Mouse (Mus musculus) megakaryocyte, embryonic 14.5 days (primary cell): ENCODE measurements around the gene Rgs7. TPM values are rescaled to one million over a fixed set of nuclear protein-coding genes. Genes with fewer than 3 reads are reported as not detected.

ENCODE experiments used
- H3K27me3 ChIP-seq: replicated peaks from 2 replicates; pipeline ENCODE3; 2012; ENCODE audit warnings: inconsistent platforms
- H3K36me3 ChIP-seq: replicated peaks from 2 replicates; pipeline ENCODE3; 2012; ENCODE audit warnings: low read length, inconsistent platforms, mixed read lengths
- H3K4me1 ChIP-seq: 2 replicates; pipeline ENCODE4 v1.6.1; 2012; ENCODE audit warnings: inconsistent platforms
- H3K4me3 ChIP-seq: replicated peaks from 2 replicates; pipeline ENCODE3; 2012; ENCODE audit warnings: moderate library complexity, mild to moderate bottlenecking, inconsistent platforms
- H3K9me3 ChIP-seq: 2 replicates; pipeline ENCODE4 v1.6.1; 2012; ENCODE audit warnings: inconsistent platforms
- FLI1 ChIP-seq: IDR thresholded peaks from 2 replicates; pipeline ENCODE4 v1.6.1; 2012; ENCODE audit warnings: low read length, inconsistent platforms, mixed read lengths
- GATA1 ChIP-seq: IDR thresholded peaks from 3 replicates; pipeline ENCODE4 v1.6.1; 2012; ENCODE audit warnings: mixed read lengths, low read length, inconsistent platforms, borderline replicate concordance
- polyA plus RNA-seq: library from polyadenylated mRNA; stranded (reverse); fragments of >175 nt; gene quantifications from 2 replicates; pipeline ENCODE4 v1.2.3, GENCODE M21; 2012; ENCODE audit warnings: low replicate concordance; ENCODE audit not compliant: insufficient read depth

Rgs7 gene
- polyA plus RNA-seq, 1 experiment, result not detected

DNA sequence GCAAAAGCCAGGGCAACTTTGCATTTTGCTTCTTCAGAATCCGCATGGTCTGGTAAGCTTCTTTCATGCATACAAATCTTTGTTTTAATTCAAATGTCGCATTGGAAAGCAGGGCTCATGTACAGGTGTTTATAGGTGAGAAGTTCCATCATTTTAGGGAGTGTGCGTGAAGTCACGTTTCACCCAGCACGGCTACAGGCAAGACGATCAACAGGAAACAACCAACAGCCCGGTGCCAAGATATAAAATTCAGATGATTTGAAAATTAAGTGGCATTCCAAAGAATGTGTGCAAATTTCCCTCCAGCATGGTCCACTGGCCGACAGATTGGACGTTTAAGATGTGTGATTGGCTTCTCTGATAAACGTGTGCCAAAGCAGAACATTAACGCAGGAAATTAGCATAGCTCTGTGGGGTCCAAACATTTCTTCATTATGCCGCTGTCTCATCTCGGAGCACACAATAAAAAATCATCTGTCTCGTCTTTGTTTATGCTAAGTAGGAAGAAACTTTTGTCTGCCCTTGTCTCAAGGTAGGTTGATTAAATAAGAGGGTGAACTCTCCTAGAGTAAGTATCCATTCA is 58.6 kb downstream of the Rgs7 start:
- H3K9me3 ChIP-seq, result peaks cover 12% of the 10 kb centered on the region; the same call in 1 of the 2 replicates
- no peaks in the 10 kb centered on the region for H3K27me3 ChIP-seq
- H3K4me1 ChIP-seq, result no peaks in the 10 kb centered on the region
- no peak overlapping the region for H3K4me3 ChIP-seq
- TF ChIP-seq GATA1 (no peak), FLI1 (no peak)
- no peaks in the 10 kb centered on the region for H3K36me3 ChIP-seq

GRCm38 (mm10) chr1:175433128-175433527 is 59.2 kb downstream of the Rgs7 start:
- Histone ChIP-seq H3K36me3 (no peaks in the 10 kb centered on the region), H3K4me3 (no peak overlapping the region), H3K9me3 (peaks cover 12% of the 10 kb centered on the region; the same call in 1 of the 2 replicates), H3K4me1 (no peaks in the 10 kb centered on the region), H3K27me3 (no peaks in the 10 kb centered on the region)
- no peak for TF ChIP-seq GATA1
- no peak for TF ChIP-seq FLI1

DNA sequence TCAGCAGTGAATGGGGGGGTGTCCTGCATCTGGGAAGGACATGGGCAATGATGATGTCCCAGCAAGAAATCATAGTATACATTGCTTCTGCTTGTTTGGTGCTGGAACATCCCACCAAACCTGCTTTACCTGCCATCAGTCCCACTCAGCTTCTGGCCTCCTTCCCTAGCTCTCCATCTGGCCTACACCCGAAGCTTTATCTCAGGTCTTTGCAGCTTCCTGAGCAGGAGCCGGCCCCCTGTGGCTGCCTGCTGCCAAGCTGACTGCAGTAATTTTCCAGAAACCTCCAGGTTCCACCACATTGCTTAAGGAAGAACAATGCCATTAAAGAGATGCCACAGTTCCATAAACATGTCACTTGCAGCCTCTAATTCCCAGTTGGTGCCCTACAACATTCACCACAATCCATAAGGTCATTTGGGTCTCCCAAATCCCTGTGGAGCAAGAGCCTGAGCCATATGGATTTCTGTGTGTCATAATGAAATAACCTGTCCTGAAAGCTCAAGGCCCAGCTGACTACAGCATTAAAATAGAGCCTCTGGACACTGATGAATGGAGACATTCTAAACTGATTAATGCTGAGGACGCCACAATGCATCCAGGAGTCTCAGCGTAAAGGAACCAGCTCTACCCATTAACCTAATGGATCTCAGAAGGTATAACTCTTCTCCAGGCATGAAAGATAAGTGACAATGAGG is 60.8 kb downstream of the Rgs7 start:
- Histone ChIP-seq H3K9me3 (peaks cover 14% of the 10 kb centered on the region; the same call in 1 of the 2 replicates), H3K4me1 (no peaks in the 10 kb centered on the region), H3K4me3 (no peak overlapping the region), H3K27me3 (no peaks in the 10 kb centered on the region), H3K36me3 (no peaks in the 10 kb centered on the region)
- no peak for TF ChIP-seq GATA1
- TF ChIP-seq FLI1, result no peak

DNA sequence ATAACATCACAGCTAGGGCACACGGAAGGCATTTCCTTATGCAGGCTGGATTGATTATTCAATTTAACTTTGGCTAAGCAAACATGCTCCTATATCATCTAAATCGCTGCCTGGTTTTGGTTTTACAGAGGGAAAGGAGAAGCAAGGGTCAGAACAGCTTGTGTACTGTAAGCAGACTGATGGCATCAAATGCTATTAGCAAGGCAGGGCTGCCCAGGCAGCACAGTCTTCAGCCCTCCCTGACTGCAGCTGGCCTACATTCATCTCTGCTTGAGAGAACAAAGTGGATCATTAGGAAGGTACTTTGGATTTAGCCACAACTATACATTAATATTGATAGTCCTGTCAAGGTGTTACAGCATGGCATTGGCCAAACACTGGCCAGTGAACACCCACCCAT is 65.2 kb downstream of the Rgs7 start:
- H3K27me3 ChIP-seq, result no peaks in the 10 kb centered on the region
- peaks cover 21% of the 10 kb centered on the region; the same call in 1 of the 2 replicates for H3K9me3 ChIP-seq
- no peaks in the 10 kb centered on the region for H3K4me1 ChIP-seq
- no peak overlapping the region for H3K4me3 ChIP-seq
- no peak for TF ChIP-seq FLI1
- TF ChIP-seq GATA1, result no peak
- no peaks in the 10 kb centered on the region for H3K36me3 ChIP-seq

DNA sequence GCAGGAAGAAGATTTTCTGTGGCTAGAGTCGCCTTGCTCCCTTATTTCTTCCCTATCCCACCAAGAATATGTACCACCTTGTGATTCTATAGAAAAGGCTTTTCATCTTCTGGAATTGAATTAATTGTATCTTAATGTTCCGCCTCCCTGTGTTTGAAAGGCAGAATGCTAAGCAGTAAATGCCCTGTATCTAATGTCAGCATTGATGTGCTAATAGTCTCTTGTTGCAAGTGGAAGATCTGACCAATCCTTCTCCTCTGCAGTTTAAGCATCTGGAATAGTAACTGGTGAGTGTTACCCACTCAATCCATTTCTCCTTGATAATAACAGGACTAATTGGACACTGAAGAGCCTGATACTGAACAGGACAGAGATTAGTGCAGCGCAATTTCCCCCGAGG is 65.9 kb downstream of the Rgs7 start:
- TF ChIP-seq FLI1 (no peak), GATA1 (no peak)
- no peaks in the 10 kb centered on the region for H3K4me1 ChIP-seq
- peaks cover 21% of the 10 kb centered on the region; the same call in 1 of the 2 replicates for H3K9me3 ChIP-seq
- H3K27me3 ChIP-seq, result no peaks in the 10 kb centered on the region
- H3K4me3 ChIP-seq, result no peak overlapping the region
- no peaks in the 10 kb centered on the region for H3K36me3 ChIP-seq

DNA sequence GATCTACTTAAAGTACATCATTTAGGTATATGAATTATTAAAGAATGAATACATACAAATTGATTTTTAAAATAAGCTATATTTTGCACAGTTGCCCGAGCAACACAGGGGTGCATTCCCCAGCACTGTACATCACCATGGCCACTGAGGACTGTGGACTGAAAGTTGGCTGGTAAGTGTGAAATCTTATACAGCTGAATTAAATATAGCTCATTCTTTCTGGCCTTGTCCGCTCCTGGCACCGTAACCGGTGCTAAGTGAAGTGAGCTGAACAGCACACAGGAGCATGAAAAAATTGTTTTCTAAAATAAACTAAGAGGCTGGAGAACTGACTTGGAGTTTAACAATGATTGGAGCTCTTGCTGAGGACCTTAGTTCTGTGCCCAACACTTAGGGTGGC is 71.4 kb downstream of the Rgs7 start:
- Histone ChIP-seq H3K9me3 (peaks cover 8% of the 10 kb centered on the region; the same call in 1 of the 2 replicates), H3K36me3 (no peaks in the 10 kb centered on the region), H3K4me3 (no peak overlapping the region), H3K27me3 (no peaks in the 10 kb centered on the region), H3K4me1 (no peaks in the 10 kb centered on the region)
- no peak for TF ChIP-seq GATA1
- no peak for TF ChIP-seq FLI1

DNA sequence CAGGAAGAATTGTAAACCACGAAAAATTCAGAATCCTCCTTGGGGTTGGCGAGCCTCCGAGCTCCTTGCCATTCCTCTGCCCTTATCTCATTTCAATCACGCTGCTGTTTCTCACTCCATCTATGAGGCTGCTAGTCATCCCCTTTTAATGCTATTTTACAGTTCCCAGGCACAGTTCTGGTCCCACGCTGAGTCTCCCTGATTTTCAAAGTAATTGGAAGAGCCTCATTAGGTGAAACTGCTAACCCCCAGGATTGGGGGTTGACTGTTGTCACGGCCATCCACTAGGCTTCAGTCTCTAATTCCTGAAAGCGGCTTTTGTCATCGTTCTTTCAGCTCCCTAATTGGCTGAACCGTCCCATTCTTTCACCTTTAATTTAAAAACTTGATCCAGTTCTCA is 76.6 kb downstream of the Rgs7 start:
- TF ChIP-seq FLI1, result no peak
- no peak for TF ChIP-seq GATA1
- no peak overlapping the region for H3K4me3 ChIP-seq
- peaks cover 2% of the 10 kb centered on the region; the same call in 1 of the 2 replicates for H3K9me3 ChIP-seq
- H3K36me3 ChIP-seq, result no peaks in the 10 kb centered on the region
- H3K27me3 ChIP-seq, result no peaks in the 10 kb centered on the region
- no peaks in the 10 kb centered on the region for H3K4me1 ChIP-seq

DNA sequence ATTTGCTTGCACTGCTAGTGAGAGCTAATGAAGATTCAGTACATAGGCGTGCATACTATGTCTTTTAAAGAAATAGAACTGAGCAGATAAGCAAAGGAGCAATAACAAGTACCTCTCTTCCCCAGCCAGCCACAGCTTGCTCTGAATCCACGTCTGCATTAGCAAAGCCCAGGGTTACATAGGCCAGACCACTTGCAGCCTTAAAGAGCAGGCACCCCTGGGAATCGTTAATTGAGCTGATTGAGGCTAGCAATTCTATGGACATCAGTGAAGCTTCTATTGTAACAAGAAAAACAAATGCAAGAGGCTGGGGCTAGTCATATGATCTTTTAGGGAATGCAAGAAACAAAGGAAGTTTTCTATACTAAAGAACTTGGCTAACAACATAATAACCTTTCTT is 81.9 kb downstream of the Rgs7 start:
- Histone ChIP-seq H3K36me3 (no peaks in the 10 kb centered on the region), H3K9me3 (no peaks in the 10 kb centered on the region), H3K27me3 (no peaks in the 10 kb centered on the region), H3K4me1 (no peaks in the 10 kb centered on the region), H3K4me3 (no peak overlapping the region)
- TF ChIP-seq GATA1 (no peak), FLI1 (no peak)

DNA sequence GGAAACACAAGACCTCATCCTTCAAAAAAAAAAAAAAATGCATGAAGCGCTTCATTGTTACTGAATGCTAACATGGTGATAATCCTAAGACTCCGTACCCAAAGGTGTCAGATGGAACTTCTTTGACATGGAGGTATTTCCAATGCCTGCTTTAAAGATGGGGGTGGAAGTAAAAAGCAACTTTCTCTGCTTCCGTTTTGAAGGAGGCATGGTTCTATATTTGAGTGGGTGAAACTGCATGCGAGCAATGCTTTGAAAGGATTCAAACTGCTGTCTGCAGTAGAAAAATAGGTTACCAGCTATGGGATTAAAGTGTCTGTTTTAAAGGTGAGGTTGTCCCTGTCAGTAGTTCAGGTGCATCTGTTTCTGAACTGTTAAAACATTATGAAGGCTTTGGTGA is 100.4 kb downstream of the Rgs7 start:
- peaks cover 11% of the 10 kb centered on the region for H3K9me3 ChIP-seq
- no peak for TF ChIP-seq FLI1
- H3K36me3 ChIP-seq, result no peaks in the 10 kb centered on the region
- H3K27me3 ChIP-seq, result no peaks in the 10 kb centered on the region
- no peak overlapping the region for H3K4me3 ChIP-seq
- H3K4me1 ChIP-seq, result no peaks in the 10 kb centered on the region

GRCm38 (mm10) chr1:175389250-175389649 is 103.0 kb downstream of the Rgs7 start:
- Histone ChIP-seq H3K27me3 (no peaks in the 10 kb centered on the region), H3K9me3 (peaks cover 16% of the 10 kb centered on the region), H3K4me3 (no peak overlapping the region), H3K4me1 (no peaks in the 10 kb centered on the region), H3K36me3 (no peaks in the 10 kb centered on the region)
- TF ChIP-seq FLI1, result no peak
- TF ChIP-seq GATA1, result no peak
